Mouse (Mus musculus) spleen, adult 2 months (tissue): ENCODE data around the gene Gm17019. TPM values are rescaled to one million over a fixed set of nuclear protein-coding genes. Genes with fewer than 3 reads are reported as not detected.
"Not testable (repeated sequence)": the region's sequence is repeated elsewhere in the genome, so short reads cannot be mapped to it uniquely, and the experiment has no call there.

ENCODE experiments used
- DNase-seq, 2 experiments: peaks; one replicate each; pipeline versions ENCODE4 v3.0.0 to v3.0.0-alpha.2; 2012 to 2021; ENCODE audit warnings: low spot score in 2 of 2, low read depth in 1 of 2
- H3K27ac ChIP-seq: fragments of 200-500 bp; 2 replicates; pipeline ENCODE4 v1.5.1; 2012; ENCODE audit warnings: low read length, inconsistent platforms; ENCODE audit not compliant: insufficient read depth
- H3K27me3 ChIP-seq: fragments of 200-500 bp; 2 replicates; pipeline ENCODE4 v1.6.1; 2012; ENCODE audit warnings: mild to moderate bottlenecking, moderate library complexity, low read length, inconsistent platforms; ENCODE audit not compliant: control insufficient read depth, insufficient read depth
- H3K36me3 ChIP-seq: fragments of 200-500 bp; 2 replicates; pipeline ENCODE4 v1.6.1; 2012; ENCODE audit warnings: mild to moderate bottlenecking, low read length, inconsistent platforms; ENCODE audit not compliant: control insufficient read depth, insufficient read depth
- H3K4me1 ChIP-seq: fragments of 200-500 bp; 2 replicates; pipeline ENCODE4 v1.6.1; 2011; ENCODE audit warnings: inconsistent platforms; ENCODE audit not compliant: control insufficient read depth, insufficient read depth, insufficient read length
- H3K4me3 ChIP-seq: fragments of 200-500 bp; 2 replicates; pipeline ENCODE4 v1.5.1; 2011; ENCODE audit warnings: mild to moderate bottlenecking, inconsistent platforms; ENCODE audit not compliant: insufficient read depth, insufficient read length; ENCODE audit errors: extremely low read depth
- WGBS: fragments of 180-500 bp; shearing (Covaris S2); methylation state at CpG from one replicate; pipeline ENCODE4 v1.1.7; 2018; 5-methylcytosine and 5-hydroxymethylcytosine counted together
- polyA plus RNA-seq: library from polyadenylated mRNA; depleted of rRNA; stranded (reverse); fragments of >200 nt; gene quantifications from 2 replicates; pipeline ENCODE4 v1.2.3, GENCODE M21; 2012

The Gm17019 gene
- polyA plus RNA-seq, 1 experiment: not detected

DNA sequence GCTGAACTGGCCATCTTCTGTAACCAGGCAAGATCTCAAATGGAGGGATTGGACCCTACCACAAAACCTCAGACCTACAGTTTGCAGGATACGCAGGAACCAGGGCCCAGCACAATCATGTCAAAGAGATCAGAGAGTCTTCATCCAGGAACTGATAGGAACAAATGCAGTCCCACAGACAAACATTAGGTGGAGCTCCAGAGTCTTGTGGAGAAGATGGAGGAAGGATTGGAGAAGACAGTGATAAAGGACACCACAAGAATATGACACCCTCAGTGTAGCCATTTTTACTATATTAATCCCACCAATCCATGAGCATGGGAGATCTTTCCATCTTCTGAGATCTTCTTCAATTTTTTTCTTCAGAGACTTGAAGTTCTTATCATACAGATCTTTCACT is 8.5 kb downstream of the Gm17019 start:
- not testable (repeated sequence) for H3K4me1 ChIP-seq, DNase-seq, H3K36me3 ChIP-seq, H3K27ac ChIP-seq, H3K27me3 ChIP-seq, H3K4me3 ChIP-seq
- 90% methylated on average over 1 of the region's 1 CpGs for WGBS

- not testable (repeated sequence) for H3K4me3 ChIP-seq, H3K36me3 ChIP-seq, H3K27ac ChIP-seq, H3K27me3 ChIP-seq, H3K4me1 ChIP-seq, DNase-seq
- 66% methylated on average over 2 of the region's 2 CpGs for WGBS
These were observed 12.7 kb downstream of the Gm17019 start for GRCm38 (mm10) chr5:15020067-15020466.

DNA sequence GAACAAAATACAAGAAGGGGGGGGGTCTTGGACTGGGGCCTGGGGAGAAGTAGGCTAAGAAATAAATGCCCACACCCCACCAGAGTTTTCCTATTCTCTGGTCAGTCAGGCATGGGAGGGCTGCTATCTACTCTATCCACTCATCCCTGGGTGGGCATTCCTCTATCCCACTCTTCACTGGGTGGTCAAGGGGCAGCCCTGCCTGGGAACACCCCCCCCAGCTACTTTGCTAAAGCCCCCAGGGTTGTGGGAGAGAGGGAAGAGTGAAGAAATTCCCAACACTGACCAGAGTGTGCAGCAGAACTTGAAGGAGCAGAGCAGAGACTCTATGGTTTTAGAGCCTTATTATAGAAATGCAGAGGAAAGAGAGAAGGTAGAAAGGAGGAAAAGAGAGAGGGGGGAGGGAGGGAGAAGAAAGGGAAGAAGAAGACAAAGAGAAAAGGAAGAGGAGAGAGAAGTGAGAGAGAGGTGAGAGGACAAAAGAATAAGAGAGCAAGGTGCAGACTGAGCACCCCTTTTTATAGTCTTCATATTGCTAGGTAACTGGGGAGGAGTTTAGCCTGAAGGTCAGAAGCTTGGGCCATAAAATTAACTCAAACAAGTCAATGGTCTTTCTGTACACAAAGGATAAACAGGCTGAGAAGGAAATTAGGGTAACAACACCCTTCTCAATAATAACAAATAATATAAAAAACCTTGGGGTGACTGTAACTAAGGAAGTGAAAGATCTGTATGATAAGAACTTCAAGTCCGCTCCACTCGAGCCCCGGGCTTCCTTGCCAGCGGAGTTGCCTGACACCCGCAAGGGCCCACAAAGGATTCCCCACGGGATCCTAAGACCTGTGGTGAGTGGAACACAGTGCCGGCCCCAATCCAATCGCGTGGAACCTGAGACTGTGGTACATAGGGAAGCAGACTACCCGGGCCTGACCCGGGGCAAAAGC is 21.9 kb downstream of the Gm17019 start:
- 88% methylated on average over 11 of the region's 11 CpGs for WGBS
- not testable (repeated sequence) for DNase-seq

DNA sequence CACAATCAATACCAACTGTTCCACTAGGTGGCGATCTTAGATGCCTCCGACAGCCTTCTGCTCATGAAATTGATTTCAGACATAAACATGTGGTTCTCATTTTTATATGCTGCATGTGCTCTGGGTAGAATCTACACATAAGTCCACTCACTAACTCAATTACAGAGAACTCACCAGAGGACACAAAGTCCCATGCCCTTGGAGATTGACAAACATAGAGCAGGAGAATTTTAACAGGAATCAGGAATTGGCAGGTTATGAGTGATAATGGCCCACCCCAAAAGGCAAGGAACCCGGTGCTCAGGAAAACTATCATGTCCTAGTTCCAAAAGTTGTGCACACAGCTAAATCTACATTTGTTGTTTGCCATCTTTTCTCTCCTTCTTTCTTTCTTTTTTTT is 25.9 kb downstream of the Gm17019 start:
- H3K36me3 ChIP-seq, H3K27me3 ChIP-seq, DNase-seq, H3K27ac ChIP-seq, H3K4me3 ChIP-seq, H3K4me1 ChIP-seq: not testable (repeated sequence)
- 57% methylated on average over 3 of the region's 3 CpGs for WGBS

More for the DNA sequence above, 21.9 kb downstream of the Gm17019 start:
- not testable (repeated sequence) for H3K27me3 ChIP-seq, H3K4me3 ChIP-seq, H3K4me1 ChIP-seq, H3K27ac ChIP-seq, H3K36me3 ChIP-seq

GRCm38 (mm10) chr5:15006288-15006687 is 26.5 kb downstream of the Gm17019 start:
- H3K4me1 ChIP-seq, H3K27ac ChIP-seq, H3K27me3 ChIP-seq, H3K36me3 ChIP-seq, DNase-seq, H3K4me3 ChIP-seq: not testable (repeated sequence)
- 67% methylated on average over 3 of the region's 3 CpGs for WGBS

- WGBS: 69% methylated on average over 3 of the region's 4 CpGs
- DNase-seq, H3K27ac ChIP-seq, H3K27me3 ChIP-seq, H3K4me1 ChIP-seq, H3K4me3 ChIP-seq, H3K36me3 ChIP-seq: not testable (repeated sequence)
These were observed 27.2 kb downstream of the Gm17019 start for GRCm38 (mm10) chr5:15005584-15005983.

DNA sequence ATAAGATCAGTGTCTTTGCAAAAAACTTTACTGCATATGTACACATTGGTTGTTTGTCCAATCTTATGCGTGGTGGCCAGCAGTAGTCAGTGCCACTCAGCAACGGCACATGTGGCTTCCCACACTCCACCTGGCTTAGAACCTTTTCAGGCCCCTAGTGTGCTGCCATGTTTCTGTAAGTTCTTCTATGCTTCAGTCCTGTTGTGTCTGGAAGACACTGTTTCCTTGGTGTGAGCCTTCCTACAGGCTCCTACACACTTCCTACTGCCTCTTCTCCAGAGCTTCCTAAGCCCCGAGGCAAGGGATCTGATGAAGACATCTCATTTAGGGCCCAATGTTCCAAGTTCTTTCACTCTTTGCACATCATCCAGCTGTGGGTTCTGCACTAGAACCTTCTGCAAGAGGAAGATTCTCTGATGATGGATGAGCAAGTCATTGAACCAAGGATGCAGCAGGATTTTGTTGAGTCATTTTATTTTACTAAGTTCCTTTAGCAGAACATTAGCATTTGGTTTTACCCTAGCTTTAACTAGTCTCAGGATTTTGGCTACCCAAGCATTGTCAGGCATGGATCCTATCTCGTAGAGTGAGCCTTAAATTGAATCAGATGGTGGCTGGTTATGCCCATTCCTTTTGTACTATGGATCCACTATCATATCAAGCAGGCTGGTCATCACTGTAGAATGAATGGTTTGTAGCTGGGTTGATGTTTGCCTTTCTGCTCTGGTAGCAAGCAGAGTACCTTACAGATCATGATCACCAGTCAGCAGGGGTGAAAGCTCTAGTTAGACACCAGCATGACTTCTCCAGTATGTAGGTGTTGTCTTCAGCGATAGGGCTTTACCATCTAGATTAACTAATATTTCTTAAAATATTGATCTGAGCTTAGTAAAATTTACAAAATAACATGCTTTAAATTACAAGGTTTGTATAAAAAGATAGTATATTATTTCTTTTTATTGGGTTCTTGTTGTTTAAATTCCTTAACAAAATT is 27.9 kb downstream of the Gm17019 start:
- H3K27me3 ChIP-seq, H3K4me3 ChIP-seq, DNase-seq, H3K27ac ChIP-seq, H3K4me1 ChIP-seq, H3K36me3 ChIP-seq: not testable (repeated sequence)
- WGBS: 75% methylated on average over 5 of the region's 5 CpGs

GRCm38 (mm10) chr5:14998077-14998476 is 34.7 kb downstream of the Gm17019 start:
- DNase-seq, H3K27ac ChIP-seq, H3K27me3 ChIP-seq, H3K4me3 ChIP-seq, H3K36me3 ChIP-seq, H3K4me1 ChIP-seq: not testable (repeated sequence)
- WGBS: 76% methylated on average over 9 of the region's 9 CpGs

- not testable (repeated sequence) for H3K27me3 ChIP-seq, H3K4me1 ChIP-seq, H3K27ac ChIP-seq, H3K36me3 ChIP-seq, DNase-seq, H3K4me3 ChIP-seq
- 87% methylated on average over 4 of the region's 4 CpGs for WGBS
These were observed 35.2 kb downstream of the Gm17019 start for GRCm38 (mm10) chr5:14997556-14997955.

GRCm38 (mm10) chr5:14996670-14997249 is 36.0 kb downstream of the Gm17019 start:
- DNase-seq, H3K36me3 ChIP-seq, H3K4me1 ChIP-seq, H3K27ac ChIP-seq, H3K4me3 ChIP-seq, H3K27me3 ChIP-seq: not testable (repeated sequence)
- WGBS: 63% methylated on average over 7 of the region's 7 CpGs
